Mouse (Mus musculus): ENCODE data around the gene Wdr12. TPM values are rescaled to one million over a fixed set of nuclear protein-coding genes. Genes with fewer than 3 reads are reported as not detected.
"Not testable (repeated sequence)": the region's sequence is repeated elsewhere in the genome, so short reads cannot be mapped to it uniquely, and the experiment has no call there.

The Wdr12 gene
- 10 to 100 TPM; 14.8 to 20.5 (median 18.5) TPM for total RNA-seq (2022)

DNA sequence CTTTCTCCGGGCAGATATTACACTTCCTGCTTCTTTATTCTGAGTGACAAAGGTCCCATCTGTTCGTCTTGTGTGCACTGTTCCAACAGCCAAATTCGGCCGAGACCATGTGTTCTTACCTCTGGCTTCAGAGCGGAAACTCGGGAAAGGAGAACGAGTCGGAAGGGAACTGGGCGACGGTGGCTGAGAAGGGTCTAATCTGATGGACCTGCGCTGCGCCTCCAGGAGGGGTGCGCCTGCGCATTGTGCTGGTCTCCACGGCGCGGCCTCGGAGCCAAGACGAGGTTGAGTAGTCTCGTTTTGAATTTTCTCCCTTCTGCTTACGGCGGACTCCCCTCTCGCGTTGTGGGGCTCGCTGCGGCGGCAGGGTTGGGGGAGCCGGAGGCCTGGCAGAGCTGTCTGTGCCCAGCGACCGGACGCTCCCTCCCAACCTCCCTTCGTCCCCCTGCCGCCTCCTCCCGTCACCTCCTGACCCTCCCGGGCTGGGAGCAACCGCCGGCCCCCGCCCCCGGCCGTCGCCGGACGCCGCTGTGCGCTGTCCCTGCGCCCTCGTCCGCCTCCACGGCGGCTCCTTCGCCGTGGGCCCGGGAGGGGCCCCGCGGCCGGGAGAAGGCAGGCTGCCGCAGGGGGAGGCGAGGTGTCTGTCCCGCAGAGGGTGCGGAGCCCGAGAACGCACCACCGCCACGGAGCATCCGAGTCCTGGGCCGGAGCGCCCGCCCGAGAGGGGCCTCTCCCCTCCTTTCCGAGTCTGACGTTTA lies at the start of gene Wdr12, which contains the start of gene Carf:
TSS of gene Wdr12 (minus strand) at position 622 of the 758 bp plus-strand sequence.
TSS of gene Carf (plus strand) at position 224 of the 758 bp plus-strand sequence.
- peak; percentile 95 for DNase-seq

DNA sequence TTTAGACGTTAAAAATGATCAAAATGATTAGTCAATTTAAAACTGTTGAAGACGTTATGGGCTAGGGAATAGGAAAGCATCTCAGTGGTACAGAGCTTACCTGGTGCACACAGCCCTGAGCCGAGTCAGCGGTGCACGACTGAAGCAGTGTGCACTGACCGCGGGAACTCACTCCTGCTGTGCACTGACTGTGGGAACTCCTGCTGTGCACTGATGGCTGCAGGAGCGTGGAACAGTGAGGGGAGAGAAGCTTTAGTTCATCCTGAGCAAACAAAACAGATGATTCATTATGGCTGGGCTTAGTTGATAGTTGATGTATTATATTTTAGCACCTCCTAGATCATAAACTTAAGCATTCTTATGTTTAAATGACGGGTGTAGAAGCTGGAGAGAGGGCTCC lies 38.9 kb upstream of the Wdr12 start:
- DNase-seq, result no peak

DNA sequence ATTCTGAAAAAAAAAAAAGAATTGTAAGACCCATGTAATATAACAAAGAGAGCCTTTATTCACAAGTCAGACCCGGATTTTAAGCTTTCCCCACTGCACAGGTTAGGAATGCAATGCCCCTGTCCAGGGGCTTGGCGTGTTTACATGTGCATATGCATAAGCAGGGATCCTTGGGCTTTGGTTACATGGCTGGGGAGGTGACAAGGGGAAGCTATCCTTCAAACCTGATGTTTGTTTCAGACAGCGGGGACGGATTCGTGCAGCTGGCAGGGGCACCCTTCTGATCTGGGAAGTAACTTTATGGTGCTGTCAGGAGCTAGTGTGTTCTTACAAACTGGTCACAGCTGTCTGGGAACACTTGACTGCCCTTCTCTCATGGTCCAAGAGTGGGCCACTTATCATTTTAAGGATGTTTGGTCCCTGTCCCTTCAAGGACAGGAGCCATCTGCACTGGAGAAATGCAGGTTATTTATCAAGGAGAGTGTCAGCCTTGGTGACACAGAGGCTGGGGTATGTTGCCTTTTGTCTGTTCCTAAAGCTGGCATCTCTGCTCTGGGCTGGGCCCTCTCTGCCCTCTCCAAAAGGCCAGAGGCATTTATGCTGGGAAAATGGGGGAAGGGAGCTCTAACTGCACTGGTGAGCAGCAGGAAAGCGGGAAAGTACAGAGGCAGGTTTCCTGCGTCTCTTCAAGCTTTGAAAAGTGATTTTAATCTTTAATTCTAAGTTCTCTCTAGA lies 19.4 kb upstream of the Wdr12 start:
- peak; percentile 11 for DNase-seq

DNA sequence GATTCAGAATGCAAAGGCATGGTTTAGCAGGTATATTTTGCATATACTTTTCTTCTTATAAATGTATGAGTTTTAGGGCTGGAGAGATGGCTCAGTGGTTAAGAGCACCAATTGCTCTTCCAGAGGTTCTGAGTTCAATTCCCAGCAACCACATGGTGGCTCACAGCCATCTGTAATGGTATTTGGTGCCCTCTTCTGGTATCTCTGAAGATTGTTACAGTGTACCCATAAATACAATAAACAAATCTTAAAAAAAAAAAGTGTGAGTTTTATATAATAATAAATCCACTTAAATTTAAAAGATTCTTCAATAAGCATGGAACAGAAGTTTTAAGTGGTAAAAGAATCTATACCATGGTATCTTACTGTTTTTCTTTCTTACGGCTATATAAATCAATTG lies 6.1 kb upstream of the Wdr12 start:
- no peak for DNase-seq

DNA sequence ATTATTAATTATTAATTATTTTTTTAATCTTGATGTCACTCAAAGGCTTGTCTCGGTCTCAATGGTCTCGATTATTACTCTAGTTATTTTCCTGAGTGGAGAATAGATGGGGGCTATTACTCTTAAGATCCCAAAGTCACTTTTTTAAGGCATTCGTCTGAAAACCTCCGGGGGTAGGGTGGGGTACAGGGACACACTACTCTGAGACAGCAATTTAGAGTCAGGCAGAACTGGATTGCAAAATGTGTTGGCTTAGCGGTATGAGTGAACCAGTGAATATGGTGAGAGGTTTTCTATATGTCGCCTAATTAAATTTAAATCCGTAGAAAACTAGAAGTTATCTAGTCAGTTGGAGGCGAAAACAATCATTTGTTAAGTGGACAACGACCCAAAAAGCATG lies 394 bp upstream of the Wdr12 start:
- no peak for DNase-seq

DNA sequence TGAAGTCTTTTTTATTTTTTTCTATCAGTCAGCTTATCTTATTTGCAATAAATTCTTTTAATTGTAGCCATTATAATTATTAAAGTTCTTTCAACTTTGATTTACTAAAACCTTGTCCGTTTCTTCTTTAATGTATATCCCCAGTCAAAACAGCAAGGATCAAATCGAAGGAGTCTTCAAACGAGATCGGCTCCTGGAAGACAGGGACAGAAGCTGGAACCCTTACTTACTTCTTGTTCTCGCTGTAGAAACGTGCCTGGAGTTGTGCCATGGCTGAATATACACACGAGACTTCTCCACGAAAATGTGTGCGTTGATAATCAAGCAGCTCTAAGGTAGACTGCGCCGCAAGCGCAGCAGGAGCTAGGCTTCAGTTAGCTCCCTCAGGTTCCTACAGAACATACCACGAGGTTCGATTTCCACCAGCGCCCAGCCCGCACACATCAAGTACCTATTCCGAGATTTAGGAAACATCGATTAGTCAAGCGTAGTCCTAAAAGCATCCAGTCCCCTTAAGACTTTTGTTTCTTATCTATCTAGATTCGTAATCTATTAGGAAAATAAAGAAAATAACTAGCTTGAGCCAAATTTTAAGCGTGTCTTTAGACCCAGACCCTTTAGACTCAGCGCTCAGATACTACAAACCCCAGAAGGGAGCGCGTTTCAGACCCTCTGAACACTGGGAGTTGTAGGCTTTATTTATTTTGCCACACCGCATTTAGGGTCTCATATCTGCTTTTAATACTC lies 995 bp downstream of the Wdr12 start:
- peak; percentile 55 for DNase-seq

DNA sequence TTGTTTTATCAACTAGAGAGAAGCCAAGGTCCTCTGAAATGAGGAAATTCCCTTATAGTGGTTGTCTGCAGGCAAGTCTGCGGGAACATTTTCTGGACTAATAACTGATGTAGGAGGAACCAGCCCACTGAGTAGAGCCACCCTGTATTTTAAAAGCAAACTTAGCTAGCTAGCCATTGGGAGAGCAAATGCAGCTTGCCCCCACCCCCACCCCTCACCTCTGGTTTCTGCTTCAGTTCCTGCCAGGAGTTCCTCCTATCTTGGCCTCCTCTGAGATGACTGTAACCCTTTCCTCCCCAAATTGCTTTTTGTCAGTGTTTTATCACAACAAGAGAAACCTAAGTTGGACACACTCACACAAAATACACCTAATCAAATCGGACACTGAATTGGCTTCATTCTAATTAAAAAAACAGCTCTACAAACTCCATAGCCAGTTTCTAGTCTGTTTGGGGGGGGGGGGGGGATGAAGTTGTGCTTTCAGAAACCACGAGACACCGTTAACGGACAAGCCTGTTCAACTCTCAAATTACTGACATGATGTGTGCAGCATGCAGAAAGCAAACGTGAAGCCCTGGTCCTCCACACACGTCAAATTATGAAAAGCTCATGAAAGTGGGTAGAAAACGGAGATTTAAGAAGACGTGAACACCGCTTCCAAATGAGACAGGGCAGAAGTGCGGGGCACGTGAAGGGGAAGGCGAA lies 1.7 kb downstream of the Wdr12 start:
- DNase-seq, result no peak

DNA sequence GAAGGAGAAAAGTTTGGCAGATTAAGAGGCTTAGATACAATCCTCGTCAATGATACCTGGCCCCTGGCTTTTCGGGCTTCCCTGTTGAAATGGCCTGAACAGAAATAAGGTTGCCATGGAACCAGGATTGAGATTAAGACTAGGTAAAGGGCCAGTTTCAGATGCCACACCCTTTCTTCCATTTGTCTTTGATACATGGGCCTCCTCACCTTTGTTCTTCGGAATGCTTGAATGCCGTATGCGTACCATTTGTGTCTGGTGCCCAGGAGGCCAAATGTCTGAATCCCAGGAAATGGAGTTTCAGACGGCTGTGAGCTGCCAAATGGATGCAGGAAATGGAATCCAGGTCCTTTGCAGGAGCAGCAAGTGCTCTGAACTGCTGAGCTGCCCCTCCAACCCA lies 22.0 kb downstream of the Wdr12 start:
- DNase-seq, result no peak

DNA sequence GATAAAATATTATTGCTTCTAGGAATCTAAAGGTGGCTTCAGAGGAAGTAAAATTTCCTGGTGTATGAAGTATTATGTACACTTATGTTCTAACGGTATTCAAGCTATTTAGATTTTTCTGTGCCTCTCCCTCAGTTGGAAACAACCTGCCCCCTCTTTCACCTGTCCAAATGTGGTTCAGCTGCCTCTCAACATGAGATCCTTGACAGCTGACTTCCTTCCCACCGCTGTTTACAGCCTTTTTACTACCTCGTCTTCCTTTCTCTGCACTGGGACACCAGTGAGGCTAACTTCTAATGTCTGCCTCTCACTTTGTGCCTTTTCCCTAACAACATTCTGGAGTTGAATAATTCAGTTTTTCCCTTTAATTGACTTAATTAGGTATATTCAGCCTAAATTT lies 22.9 kb downstream of the Wdr12 start:
- no peak for DNase-seq

DNA sequence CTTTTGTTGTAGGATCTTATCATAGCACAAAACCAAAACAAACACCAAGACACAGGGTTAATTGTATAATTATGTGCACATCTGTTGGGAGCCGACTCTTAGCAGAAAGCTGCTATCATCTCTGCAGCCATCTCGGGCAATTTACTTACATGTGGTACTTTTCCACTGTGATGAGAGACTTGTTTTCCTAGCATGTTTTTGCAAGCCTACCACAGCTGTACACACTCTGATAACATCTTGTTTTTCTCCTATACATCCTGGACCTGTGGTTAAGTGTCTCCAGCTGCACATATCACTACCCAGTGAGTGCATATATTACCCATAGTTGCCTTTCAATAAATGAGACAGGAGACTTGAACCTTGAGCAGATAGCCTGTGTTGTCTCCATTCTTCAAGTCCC lies 23.5 kb downstream of the Wdr12 start:
- DNase-seq, result no peak

DNA sequence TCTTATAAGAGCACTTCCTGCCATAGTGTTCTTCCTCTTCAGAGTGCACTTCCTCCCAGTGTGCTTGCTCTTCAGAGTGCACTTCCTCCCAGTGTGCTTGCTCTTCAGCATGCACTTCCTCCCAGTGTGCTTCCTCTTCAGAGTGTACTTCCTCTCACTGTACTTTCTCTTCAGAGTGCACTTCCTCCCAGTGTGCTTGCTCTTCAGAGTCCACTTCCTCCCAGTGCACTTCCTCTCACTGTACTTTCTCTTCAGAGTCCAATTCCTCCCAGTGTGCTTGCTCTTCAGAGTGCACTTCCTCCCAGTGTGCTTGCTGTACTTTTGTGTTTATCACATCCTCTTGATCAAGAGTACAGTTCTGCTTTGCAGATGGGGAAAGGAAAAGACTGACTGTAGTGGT lies 27.7 kb downstream of the Wdr12 start:
- DNase-seq, result not testable (repeated sequence)

DNA sequence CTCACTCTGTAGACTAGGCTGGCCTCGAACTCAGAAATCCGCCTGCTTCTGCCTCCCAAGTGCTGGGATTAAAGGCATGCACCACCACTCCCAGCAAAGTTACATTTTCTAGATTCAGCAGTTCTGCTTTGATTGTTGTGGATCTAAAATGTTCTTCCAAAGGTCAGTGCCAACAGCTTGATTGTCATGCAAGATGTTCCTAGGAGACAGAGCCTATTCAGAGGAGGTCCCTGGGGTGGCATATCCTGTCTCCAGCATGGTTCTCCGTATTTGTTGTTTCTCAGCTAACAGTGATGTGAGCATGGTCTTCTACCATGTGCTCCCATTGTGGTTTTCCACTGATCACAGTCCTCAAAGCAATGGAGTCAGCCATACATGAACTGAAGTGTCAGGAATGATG lies 42.1 kb downstream of the Wdr12 start:
- no peak for DNase-seq

DNA sequence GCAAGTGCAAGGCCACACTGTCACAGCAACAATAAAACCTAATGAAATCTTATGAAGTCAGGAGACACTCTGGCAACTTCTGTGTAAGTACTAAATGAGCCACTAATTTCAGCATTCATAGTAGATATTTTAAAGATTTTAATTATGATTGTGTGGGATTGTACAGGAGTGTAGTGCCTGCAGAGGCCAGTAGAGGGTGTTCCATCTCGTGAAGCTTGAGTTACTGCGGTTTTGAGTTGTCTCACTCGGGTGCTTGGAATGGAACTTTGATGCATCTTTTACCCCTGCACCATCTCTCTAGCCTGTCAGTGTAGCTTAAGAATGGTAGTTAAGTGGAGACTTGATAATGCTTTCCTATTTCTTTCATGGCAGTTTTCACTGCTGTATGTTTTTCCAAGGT lies 43.8 kb downstream of the Wdr12 start:
- DNase-seq, result no peak

DNA sequence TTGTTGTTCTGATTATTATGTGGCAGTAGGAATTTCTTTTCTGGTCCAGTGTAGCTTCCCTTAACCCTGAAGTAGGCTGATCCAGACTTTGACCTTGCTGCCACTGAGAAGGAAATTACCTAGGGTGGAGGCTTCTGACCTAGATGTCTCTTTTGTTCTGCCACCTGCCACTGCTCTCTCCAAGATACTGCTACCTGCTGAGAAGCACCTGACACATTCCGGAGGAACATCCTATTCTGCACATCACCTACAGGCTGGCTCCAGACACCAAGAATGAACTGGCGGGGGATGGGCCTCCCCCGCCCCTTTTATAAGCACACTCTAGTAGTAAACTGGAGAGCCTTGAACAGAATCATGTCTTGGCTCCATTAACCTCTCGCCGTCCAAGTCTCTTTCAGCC lies 51.0 kb downstream of the Wdr12 start:
- not testable (repeated sequence) for DNase-seq

DNA sequence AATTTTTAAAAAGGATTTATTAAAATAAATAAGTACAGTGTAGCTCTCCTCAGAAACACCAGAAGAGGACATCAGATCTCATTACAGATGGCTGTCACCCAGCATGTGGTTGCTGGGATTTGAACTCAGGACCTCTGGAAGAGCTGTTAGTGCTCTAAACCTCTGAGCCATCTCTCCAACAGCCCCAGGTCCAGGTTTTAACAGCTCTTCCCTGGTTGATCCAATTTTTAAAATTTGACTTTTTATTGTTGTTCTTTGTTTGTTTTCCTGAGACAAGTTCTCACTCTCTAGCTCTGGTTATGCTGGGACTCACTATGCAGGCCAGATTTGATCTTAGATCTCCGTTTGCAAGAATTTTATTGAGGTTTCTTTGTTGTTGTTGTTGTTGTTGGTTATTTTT lies 53.9 kb downstream of the Wdr12 start:
- DNase-seq, result no peak

DNA sequence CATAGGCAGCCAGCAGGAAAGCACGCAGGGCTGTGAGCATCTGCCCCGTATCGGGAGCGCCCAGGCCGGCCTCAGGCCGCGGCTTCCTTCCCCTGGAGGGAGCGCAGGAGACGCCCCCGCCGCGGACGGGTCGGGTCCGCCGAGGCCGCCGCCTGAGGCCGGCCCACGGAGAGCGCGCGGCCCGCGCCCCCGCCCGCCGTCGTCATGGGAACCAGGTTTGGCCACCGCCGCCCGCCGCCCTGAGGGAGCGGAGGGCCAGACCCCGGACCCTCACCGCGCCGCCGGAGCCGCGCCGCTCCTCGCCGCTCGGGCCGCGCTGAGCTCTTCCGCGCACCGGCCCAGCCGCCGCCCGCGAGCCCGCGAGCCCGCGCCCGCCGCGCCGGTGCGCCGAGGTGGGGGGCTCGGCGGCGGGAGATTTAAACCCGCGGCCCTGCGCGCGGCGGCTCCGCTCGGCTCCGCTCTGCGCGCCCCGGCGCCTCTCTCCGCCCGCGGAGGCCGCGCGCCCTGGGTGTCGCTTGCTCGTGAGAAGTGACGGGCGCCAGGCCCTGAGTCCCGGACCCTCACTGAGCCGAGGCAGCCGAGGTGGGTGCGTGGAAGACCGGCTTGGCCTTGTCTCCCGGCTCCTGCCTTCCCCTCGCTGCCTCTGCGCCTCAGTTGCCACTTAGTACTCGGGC lies 55.5 kb downstream of the Wdr12 start, which contains the start of gene Ica1l:
TSS of gene Ica1l (minus strand) at position 389 of the 674 bp plus-strand sequence.
- DNase-seq, result peak; percentile 18

DNA sequence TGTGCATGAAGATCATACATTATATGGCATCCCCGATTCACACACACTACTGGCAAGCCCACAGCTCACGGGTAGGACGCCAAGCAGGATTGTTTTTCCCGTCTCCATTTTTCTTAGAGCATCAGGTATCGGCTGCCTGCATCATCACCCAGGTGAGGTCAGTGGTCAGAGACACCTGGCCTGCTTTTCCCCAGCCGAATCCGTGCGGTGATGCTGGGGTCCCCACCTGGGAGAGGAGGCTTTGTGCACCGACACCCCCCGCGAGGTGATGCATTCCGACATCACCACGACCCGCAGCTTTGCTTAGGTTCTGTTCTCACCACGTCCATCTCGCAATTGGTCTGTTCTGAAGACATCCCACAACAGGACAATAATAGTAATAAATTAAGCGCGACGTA lies 56.0 kb downstream of the Wdr12 start:
- DNase-seq, result no peak

DNA sequence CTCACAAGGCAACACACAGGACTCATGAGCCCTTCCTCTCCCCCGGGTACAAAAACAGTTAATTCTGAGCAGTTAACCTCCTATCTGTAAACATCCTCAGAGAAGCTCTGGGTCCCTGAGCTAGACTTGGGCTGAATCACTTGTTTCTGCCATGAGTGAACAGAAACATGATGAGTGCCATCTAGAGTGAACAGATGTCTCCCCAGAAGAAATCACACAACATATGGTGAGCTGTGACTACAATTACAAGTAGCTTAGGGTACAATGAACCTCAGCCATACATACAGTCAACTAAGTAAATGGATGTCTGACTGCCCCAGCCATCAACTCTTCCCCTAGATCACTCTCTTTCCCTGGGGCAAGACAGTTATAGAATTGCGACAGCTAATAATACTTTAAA lies 63.4 kb downstream of the Wdr12 start:
- DNase-seq, result no peak

Data from adrenal gland, adult 8-10 months (tissue).